Mouse (Mus musculus) Muller cell, postnatal 12 days (primary cell): ENCODE data around the gene Vps29.
"Not testable (repeated sequence)": the region's sequence is repeated elsewhere in the genome, so short reads cannot be mapped to it uniquely, and the experiment has no call there.

Experiments
- DNase-seq: peaks from one replicate; pipeline ENCODE4 v3.0.0-alpha.2; 2015; ENCODE audit errors: inconsistent ontology term

Gene Vps29

DNA sequence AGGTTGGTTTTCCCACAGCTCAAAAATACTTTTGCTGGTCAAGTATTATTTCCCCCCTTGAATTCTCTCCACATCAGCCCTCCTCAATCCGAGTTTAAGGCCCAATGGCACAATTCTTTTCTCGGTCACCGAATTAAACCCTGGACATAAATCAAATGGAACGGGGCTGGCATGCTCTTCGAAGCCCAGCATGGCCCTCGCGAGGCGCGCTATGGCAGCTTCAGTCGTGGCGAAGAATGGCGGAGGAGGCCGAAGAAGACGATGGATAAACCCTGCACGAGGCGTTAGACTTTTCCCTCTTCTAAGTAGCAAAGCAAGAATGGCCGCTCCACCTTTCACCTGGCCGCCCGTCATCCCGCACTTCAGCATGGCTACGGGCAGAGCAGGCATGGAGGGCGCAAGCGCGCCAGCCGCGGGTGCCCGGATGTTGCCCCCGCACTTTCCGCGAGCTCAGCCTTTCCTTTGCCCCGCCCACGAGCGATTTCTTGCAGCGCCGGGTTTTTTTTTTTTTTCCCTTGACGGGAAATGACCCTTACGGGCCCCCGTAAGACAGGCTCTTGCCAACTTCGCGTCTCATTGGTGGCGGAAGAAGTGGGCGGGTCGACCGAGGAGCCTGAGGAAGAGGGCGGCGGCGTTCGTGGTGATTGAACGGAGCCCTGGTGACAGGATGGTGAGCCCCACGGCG lies at the start of gene Vps29, which contains the start of gene Rad9b:
TSS of gene Vps29 (plus strand) at position 563 of the 685 bp plus-strand sequence.
TSS of gene Rad9b (minus strand) at position 427 of the 685 bp plus-strand sequence.
- peak; percentile 99 for DNase-seq

DNA sequence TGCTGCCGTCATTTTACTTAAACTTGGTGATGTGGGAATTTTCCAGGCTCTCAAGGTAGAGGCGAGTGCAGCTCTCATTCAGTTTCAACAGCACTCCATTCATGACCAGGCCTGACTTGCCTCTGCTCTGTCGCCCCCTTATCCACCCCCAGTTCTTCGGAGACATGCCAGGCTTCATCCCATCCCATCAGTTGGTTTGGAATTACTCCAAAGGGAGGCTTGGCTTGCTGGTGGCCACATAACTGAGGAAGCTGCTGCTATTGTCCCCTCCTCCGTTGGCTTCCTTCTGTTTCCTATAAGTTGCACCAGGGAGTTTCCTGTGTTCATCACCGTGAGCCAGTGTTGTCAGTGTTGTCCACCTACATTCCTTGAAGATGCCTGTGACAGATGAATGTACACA lies 49.6 kb upstream of the Vps29 start:
- peak; percentile 44 for DNase-seq

DNA sequence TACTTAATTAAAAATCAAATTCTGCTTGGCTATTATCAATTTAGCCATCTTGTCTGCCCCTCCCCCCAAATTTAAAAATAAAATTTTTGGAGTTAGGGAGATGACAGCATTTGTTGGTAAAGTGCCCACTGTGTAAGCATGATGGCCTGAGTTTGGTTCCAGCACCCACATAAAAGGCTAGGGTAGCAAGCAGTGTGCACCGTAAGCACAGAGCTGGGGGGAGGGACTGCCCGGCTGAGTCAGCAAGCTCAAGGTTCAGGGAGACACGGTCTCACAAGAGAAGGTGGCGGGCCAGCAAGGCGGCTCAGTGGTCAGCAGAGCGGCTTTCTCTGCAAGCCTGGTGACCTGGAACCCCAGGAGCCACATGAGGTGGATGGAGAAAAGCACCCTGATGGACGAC lies 48.7 kb upstream of the Vps29 start:
- no peak for DNase-seq

DNA sequence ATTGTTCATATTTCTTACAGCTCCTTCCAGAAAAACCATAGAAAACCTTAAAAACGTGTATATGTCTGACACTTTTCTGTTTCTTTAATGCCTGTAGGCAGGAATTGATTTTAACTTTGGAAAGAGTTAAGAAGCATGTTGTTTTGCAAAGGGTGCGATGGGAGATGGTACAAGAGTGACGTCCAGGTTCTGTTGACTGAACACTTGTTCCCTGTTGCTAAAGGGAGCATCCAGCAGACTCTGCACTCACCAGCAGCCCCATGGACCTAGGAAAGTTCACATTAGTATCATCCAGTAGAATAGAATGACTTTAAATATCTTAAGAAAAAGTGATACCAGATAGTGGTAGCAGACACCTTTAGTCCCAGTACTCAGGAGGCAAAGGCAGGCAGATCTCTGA lies 47.6 kb upstream of the Vps29 start:
- DNase-seq, result no peak

DNA sequence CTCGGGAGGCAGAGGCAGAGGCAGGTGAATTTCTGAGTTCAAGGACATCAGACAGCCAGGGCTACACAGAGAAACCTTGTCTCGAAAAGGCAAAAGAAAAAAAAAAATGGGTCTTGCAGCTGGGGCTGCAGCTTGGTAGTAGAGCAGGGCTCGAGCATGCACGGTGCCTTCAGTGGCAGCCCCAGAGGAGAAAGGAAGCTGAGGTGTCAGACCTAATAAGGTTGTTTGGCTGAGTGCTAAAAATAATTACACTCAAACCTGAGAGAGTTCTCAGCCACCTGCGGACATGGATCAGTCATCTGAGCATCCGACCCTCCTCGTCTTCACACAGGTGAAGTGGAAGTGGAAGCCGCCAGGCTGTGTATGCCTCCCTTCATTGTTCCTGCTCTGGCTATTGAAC lies 43.5 kb upstream of the Vps29 start:
- DNase-seq, result no peak

DNA sequence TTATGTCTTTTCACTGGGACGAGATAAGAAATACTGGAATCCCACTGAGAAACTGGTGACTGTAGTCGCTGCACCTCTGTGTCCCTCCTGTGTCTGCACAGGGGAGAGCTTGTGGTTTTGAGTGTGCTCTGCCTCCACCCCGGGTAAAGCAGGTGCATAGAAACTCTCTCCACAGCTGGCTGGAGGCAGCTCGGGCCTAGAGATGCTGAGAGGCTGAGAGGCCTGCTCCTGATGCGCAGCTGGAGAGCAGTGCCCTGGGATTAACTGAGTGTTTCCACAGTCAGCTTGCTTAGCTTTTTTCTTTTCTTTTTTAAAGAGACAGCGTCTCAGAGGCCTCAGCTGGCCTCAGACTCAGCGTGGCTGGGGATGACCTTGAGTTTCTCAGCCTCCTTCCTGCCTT lies 42.5 kb upstream of the Vps29 start:
- no peak for DNase-seq

DNA sequence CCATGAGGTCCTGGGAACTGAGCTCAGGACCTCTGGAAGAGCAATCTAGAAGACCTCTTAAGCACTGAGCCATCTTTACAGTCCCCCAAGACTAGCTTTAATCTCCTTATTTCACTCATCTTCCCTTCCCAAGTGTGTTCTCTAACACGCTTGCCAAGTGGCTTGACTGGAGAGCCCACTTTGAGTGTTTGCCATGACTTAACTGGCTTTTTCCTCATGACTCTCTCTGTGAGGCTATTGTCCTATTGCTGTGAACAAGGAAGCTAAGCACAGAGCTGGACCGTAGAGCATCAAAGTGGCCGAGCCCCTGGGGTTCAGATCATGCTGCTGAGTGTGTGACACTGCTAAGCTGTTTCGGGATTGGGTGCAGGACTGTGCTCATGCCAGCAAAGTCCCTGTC lies 41.8 kb upstream of the Vps29 start:
- DNase-seq, result no peak

DNA sequence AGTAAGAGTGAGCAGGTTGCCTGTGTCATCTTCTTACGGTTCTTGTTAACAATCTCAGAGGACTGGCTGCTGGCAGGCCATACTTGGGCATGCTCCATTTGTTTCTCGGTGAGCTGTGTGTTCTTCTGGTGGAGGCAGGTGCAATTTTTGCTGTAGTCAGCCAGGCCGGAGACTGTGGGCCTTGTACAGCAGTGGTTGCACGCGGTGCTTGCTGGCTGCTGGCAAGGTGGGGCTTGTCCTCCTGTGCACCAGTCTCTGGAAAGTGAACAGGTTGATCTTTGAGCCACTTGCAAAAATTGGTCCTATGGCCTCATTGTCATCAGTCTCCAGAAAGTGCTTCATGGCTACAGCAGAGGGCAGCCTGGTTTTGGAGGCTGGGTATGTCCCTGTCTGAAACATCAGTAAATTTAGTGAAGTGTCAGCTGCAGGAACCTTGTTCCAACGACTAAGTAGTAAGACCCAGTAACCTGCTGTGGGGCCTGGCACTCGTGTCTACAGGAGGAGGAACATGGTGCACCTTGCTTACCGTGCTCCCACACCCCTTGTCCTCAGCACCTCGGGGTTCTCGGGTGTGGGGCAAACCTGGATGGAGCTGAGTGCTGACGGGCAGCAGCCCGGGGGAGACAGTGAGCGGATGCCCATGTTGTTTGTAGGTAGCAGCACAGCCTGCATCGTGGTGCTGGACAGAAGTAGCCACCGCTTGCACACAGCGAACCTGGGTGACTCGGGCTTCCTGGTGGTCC lies 41.1 kb upstream of the Vps29 start:
- no peak for DNase-seq

DNA sequence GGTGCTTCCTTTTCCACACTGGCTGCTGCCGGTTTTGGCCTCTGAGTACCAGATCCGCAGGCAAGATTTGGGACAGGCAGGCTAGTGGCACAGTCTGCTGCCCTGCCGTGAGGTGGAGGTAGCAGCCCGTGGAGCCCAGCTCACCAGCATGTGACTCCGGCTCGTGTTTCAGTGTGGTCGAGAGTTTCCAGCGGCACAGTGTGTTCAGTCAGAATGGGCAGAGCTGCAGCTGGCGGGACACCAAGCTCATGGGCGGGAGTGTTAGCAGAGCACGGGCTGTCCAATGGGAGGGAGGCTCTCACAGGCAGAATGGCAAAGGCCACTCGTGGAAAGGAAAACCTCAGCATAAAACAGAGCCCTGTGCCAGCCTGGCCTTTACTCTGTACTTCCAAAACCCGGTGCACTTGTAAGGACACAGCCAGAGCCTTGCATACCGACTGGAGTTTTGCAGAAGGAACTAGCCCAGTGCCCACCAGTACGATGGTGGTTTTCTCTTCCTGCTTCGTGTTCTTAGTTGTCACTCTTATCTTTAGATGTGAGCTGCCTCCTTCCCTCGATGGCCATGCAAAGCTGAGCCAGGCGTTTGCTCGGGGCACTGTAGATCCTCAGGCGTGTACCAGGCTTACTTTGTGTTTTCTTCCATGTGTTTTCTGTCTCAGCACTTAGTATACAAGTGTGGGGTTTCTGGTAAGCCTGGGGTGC lies 39.1 kb upstream of the Vps29 start:
- peak; percentile 84 for DNase-seq

DNA sequence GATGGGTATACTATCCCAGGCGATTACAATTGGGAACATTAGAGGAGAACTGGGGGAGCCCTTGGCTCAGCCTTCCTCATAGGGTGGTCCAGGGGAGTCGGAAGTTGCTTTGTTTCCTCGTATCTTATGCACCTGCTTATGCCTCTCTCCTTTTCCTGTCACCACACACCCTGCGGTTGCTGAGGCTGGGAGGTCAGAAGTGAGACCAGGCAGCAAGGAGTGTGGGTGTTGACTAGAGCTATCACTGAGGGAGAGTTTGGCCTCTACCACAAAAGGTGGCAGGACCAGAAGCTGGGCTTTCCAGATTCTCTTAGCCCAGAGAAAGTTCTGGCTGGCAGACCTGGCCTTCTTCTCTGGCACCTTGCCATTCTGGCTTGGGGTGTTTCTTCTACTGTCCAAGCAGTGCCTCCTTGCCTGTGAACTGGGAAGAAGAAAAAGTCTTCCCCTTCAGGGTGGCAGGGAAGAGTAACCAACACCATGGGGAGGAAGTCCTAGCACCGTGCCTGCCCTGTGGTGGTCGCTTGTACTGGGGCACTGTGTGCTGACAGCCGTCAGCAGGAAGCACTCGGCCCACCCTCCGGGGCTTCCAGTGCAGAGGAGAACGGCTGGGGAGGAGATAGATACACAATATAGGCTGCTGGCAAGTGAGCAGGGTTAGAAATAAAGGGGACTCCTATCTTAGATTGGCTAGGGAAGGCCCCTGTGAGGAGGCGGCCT lies 36.7 kb upstream of the Vps29 start:
- no peak for DNase-seq

DNA sequence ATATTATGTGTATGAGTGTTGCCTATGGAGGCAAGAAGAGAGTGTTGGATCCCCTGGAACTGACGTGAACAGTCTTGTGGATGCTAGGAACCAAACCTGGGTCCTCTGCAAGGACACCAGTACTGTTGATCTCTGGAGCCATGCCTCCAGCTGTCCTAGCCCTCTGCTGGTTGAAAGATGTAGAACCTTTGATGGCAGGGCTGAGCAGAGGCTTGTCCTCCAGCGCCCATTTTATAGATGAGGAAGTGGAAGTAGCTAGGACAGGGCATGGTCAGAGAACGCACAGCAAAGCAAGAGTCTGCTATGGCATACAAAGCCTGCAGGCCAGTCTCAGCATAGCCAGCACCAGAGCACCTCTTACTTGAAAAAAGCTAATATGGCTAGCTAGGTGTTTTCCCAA lies 36.1 kb upstream of the Vps29 start:
- no peak for DNase-seq

DNA sequence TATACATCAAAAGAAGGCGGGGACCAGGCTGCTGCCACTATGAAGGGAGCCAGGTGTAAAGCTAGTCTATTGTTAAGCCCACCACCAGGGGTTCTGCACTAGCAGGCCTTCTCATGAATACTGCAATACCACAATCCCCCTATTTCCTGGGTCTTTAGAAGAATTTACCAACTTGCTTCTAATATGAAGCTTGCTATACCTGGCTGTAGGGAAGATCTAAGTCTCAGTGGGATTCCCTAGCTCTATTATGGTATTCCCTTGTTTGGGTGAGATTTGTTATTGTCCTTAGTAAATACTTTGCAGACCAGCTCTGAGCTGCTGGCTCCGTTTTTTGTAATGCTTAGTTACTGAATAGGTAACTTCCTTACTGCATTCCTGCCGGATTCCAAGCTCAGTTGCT lies 35.2 kb upstream of the Vps29 start:
- not testable (repeated sequence) for DNase-seq

DNA sequence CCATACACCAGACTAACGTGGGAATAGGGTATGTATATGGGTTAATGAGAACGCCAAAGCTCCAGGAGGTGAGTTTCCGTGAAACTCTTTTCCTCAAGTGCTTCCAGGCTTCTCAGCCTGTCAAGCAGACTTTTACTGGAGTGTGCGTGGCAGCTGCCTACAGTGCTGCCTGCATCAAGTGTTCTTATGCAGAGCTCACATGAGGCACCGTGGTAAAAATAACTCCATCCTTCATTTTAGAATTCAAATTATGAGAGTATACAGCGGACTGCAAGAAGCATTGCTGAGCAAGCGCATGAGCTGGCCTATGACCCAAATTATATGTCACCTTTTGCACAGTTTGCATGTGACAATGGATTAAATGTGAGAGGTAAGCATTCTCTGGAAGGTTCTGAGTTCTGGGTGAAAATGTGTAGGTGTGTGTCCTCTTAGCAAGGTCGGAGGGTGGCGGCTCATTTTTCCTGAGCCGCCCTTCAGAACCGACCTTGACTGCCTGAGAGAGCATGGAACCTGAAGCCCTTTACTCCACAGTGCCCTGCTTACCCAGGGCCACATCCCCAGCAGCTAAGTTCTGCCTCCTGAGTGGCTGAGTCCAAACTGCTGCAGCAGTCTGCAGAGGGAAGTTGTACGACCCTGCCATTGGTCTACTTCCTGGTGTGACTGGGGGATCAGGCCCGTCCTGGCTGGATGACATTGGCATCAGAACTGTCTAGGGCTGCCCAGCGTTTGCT lies 34.5 kb upstream of the Vps29 start:
- no peak for DNase-seq

DNA sequence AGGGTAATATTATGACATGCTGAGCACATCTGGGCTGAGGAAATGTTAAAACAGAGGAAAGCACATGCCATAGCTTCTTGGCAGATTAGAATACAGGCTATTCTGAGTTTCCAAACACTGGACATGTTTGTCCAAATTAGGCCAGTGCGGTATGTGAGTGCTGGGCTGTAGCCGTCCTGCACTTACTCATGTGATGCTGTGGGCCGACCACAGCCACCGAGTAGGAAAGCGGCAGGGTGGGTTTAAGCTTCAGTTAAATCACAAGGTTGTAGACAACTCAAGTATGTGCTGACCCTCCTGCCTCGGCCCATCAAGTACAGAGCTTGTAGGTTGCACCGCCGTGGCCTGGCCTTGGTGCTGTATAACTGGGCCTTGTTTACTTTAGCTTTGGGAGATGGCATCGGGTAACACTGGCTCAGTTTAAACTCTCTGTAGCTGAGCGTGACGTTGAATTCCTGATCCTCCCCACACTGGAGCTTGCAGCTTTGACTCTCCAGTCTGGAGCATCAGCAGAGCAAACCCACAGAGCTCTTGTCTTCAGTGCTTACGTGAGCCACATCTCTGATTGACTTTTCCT lies 33.9 kb upstream of the Vps29 start:
- DNase-seq, result no peak

DNA sequence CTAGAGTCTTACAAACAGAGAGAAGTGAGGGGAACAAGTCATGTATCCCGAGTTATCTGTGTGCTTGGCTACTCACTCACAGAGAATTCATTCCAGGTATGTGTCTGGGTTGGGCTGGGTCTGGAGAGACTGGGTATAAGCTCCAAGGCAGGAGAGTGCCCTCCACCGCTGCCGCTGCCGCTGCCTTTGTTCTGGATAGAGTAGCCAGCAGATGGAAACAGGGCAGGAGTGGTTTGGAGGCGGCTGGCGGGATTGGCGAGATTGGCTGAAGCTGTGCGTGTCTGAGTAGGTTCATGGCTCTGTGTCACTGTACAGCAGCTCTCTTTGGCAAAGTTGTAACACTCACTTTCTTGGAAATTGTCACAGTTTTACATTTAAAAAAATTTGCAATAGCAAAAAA lies 30.6 kb upstream of the Vps29 start:
- no peak for DNase-seq

DNA sequence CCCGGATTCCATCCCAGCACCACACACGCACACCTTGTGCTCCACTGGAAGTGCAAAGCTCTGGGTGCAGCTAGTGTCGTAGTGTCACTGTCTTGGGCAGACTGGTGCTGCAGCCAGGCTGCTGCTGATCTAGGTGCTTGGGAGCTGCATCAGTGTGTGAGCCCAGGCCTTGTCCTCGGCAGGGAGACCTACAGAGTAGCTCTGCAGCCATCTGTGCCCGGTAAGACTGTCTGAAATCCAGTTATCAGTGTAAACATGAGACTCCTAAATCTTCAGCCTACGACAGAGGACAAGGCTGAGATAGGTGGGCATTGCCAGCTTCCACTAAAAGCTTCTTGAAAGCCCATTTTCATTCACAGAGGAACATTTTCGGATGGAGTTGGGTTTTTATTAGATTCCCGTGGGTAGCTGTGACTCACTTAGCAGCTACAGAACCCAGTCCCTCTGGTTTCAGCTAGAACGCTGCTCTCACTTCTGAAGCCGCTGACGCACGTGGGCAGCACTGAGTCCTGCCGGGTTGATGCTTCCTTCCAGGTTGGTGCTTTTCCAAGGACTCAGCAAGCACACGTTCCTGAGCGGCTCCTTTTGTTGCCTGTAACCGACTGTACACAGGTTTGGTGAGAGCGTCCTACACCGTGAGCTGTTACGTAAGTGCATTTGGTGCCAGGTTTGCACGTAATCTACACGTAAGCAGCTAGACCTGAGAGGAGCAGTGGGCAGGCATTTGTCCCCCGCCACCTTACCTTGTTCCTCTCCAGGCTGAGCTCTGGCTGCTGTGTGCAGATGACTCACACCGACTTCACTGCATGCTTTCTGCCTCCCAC lies 29.3 kb upstream of the Vps29 start:
- DNase-seq, result no peak

DNA sequence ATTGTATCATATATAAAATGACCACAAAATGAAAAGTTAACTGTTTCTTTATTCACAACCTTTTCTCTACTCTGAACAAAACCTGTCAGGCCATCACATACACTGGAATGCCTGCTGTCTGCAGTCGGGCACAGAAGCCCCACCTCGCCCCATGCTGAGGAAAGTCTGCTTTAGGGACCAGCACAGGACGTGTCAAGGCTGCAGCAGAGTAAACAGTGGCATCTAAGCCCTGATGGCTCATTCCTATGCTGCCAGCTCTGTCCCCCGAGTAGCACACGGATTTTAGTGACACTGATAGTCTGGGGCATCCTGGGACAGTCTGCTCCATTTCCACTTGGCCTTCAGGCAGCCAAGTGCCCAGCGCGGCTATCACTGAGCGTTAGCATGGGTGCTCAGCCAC lies 28.7 kb upstream of the Vps29 start:
- no peak for DNase-seq

DNA sequence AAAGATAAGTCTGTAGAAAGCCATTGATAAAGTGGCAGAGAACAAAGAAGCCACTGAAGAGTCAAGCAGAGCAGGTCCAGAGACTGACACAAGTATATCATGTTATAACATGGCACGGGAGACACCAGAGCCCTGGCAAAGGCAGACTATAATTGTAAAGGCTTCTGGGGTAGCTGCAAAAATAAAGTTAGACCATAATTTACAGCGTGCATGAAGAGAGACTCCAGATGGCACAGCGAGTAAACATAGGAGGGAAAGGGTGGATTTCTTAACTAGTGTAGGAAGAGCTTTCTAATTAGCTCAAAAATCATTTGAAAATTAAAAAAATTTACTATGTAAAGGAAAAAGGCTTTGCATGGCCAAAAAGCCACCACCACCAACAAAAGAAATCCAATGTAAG lies 26.9 kb upstream of the Vps29 start:
- DNase-seq, result no peak

DNA sequence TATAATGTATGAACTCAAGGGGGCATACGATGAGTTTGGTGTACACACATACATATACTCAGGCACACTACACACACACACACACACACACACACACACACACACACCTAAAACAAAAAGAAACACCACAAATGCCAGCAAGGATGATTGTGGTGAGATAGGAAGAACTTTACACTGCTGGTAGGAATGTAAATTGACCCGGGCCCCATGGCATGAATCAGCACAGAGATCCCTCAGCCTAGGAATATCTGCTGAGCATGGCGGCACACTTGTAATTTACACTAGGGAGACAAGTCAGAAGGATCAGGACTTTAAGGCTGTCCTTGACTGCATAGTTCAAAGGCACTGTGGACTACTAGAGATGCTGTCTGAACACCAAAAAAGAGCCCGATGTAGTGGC lies 23.9 kb upstream of the Vps29 start:
- DNase-seq, result no peak

DNA sequence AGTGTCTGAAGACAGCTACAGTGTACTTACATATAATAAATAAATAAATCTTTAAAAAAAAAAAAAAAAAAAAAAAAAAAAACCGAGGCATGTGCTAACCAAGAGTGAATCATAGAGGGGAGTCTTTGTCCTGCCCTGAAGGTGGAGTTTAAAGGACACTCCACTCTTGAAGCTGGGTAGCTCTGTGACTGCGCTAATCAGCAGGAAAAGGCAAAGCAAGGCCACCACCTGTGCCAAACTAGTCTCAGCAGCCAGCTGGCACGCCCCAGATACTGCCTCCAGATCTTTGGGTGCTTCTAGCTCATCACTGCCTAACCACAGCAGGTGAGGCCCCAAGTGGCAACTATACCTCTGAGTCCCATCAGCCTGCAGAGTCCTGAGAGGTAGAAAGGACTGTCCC lies 19.5 kb upstream of the Vps29 start:
- DNase-seq, result no peak
